Mouse (Mus musculus) intestine, embryonic 14.5 days (tissue): Measurements from ENCODE around the gene Ddah2. TPM values are rescaled to one million over a fixed set of nuclear protein-coding genes. Genes with fewer than 3 reads are reported as not detected.

Experiments used
- ATAC-seq: fragments of 200-750 bp; cut with Nextera tagmentation; replicated peaks from 2 replicates; pipeline ENCODE4 v1.8.0; 2017; ENCODE audit warnings: low read depth, moderate number of reproducible peaks, moderate TSS enrichment, moderate library complexity; ENCODE audit not compliant: low FRiP score, low TSS enrichment
- DNase-seq: peaks from one replicate; pipeline ENCODE4 v3.0.0-alpha.2; 2018; ENCODE audit warnings: low spot score
- H3K27ac ChIP-seq: fragments of 300-500 bp; sonication (generic); 2 replicates; pipeline ENCODE4 v1.5.1; 2014; ENCODE audit warnings: low read depth, mild to moderate bottlenecking, control low read depth
- H3K27me3 ChIP-seq: fragments of 300-500 bp; sonication (generic); replicated peaks from 2 replicates; pipeline ENCODE4 v1.6.1; 2014; ENCODE audit warnings: low read length, control low read depth; ENCODE audit not compliant: control insufficient read depth, insufficient read depth
- H3K36me3 ChIP-seq: fragments of 300-500 bp; sonication (generic); 2 replicates; pipeline ENCODE4 v1.6.1; 2014; ENCODE audit warnings: low read length, control low read depth; ENCODE audit not compliant: control insufficient read depth, insufficient read depth
- H3K4me1 ChIP-seq: fragments of 300-500 bp; sonication (generic); replicated peaks from 2 replicates; pipeline ENCODE4 v1.6.1; 2014; ENCODE audit warnings: low read length, control low read depth, mixed read lengths; ENCODE audit not compliant: control insufficient read depth, insufficient read depth
- H3K4me2 ChIP-seq: fragments of 300-500 bp; sonication (generic); 2 replicates; pipeline ENCODE4 v1.6.1; 2014; ENCODE audit warnings: low read length
- H3K4me3 ChIP-seq: fragments of 300-500 bp; sonication (generic); 2 replicates; pipeline ENCODE4 v1.5.1; 2014; ENCODE audit warnings: low read depth, low read length, control low read depth, mixed read lengths
- H3K9ac ChIP-seq: fragments of 300-500 bp; sonication (generic); 2 replicates; pipeline ENCODE4 v1.6.1; 2014; ENCODE audit warnings: mild to moderate bottlenecking, low read length
- H3K9me3 ChIP-seq: fragments of 300-500 bp; sonication (generic); 2 replicates; pipeline ENCODE4 v1.6.1; 2016; ENCODE audit warnings: low read length, control low read depth; ENCODE audit not compliant: control insufficient read depth
- WGBS: fragments of 180-500 bp; shearing (Covaris S2); extraction: QIAGEN DNeasy Blood & Tissue Kit; methylation state at CpG from one replicate; pipeline ENCODE4 v1.1.7; 2014; 5-methylcytosine and 5-hydroxymethylcytosine counted together
- polyA plus RNA-seq: library from polyadenylated mRNA; unstranded; fragments of >200 nt; fragmentation: Nextera tagmentation; extraction: Ambion mirVana; gene quantifications from 2 replicates; pipeline ENCODE4 v1.2.1, GENCODE M21; 2014

Ddah2 gene
- polyA plus RNA-seq, 1 experiment from 2014 or later: 278 TPM

DNA sequence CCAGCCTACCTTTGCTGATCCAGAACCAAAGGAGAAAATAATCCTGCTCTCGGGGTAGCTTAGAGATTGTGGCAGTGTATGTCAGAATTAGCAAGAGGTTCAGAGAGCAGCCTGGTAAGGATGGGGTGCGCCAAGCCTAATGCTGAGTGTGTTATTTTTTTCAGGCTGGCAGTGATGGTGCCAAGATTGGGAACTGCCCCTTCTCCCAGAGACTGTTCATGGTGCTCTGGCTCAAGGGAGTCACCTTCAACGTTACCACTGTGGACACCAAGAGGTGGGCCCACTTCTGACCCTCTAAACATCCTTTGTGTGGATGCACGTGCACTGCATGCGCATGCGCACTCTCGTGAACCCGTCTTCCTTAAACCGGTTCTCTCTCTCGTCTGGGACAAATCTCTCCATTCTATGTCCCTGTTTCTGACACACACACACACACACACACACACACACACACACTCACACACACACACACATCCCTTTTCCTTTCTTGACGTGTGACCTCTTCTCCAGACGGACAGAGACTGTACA is 6.5 kb upstream of the Ddah2 start:
- no peak for DNase-seq
- Histone ChIP-seq H3K4me1 (peaks cover 35% of the 10 kb centered on the region), H3K27me3 (no peaks in the 10 kb centered on the region), H3K9me3 (no peaks in the 10 kb centered on the region), H3K4me2 (peak overlapping the region; percentile 98), H3K27ac (peak overlapping the region; percentile 96), H3K4me3 (peak overlapping the region; percentile 71), H3K36me3 (peaks cover 50% of the 10 kb centered on the region), H3K9ac (peak overlapping the region; percentile 60)
- 75% methylated on average over 12 of the region's 12 CpGs for WGBS
- ATAC-seq: no peak

DNA sequence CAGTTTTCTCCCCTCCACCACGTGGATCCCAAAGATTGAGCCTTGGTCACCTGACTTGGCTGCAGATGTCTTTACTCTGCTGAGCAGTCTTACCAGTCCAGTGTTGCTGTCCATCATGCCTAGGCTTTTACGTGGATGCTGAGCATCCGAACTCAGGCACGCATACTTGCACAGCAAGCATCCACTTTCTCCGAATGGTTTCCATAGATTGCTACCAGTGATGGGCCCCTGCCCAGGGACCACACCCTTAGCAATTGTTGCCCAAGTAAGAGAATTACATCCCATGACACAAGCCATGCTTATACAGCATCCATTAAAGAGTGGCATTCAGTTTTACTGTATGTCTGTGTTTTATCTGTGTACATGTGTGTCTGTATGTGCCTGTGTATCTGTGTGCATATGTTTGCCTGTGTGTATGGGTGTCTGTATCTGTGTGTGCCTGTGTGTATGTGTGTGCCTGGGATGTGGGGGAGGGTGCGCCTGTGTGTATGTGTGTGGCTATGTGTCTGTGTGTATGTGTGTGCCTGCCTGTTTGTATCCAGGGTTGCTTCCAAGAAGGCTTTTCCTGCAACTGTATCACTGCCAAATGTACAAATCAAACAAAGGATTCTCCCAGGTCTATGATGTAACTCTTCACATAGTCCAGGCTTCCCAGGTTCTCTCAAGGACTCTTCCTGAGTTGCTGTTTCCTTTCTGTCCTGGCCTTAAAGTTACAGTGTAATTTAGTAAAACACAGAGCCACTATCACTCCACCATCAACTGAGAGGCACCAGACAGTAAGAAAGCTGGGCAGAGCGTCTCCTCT is 2.9 kb upstream of the Ddah2 start:
- Histone ChIP-seq H3K4me2 (no peak overlapping the region), H3K4me1 (peaks cover 21% of the 10 kb centered on the region), H3K9ac (no peak overlapping the region), H3K27me3 (no peaks in the 10 kb centered on the region), H3K27ac (no peak overlapping the region), H3K36me3 (peaks cover 67% of the 10 kb centered on the region), H3K4me3 (no peak overlapping the region), H3K9me3 (no peaks in the 10 kb centered on the region)
- 92% methylated on average over 7 of the region's 7 CpGs for WGBS
- DNase-seq: no peak
- ATAC-seq: no peak

DNA sequence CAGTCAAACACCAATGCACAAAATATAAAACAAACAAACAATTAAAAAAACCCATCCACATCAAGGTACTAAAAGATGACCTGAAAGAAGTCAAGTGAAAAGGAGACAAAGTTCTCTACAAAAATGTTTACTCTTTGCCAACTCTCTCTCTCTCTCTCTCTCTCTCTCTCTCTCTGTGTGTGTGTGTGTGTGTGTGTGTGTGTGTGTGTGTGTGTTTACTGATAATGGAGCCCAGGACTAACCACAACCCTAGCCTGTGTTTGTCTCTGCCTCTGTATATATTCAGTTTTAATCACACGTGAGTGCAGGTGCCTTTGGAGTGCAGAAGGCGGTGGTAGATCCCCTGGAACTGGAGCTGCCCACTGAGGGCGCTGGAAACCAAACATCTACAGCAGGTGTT is 1.7 kb upstream of the Ddah2 start:
- WGBS: 73% methylated on average over 3 of the region's 3 CpGs
- H3K36me3 ChIP-seq: peaks cover 77% of the 10 kb centered on the region

DNA sequence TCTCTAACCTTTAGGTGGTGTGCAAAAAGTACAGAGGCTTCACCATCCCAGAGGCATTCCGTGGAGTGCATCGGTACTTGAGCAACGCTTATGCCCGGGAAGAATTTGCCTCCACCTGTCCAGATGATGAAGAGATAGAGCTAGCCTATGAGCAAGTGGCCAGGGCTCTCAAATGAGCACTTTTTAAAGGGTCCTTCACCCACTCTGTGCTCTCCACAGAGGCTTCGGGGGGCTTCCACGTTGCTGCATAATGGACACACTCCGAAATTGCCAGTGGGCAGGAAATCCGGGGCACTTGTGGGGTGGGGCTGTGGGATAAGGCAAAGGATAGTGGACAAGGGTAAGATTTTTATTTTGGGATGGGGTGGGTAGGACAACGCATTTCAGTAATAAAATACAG is 519 bp upstream of the Ddah2 start:
- Histone ChIP-seq H3K4me1 (peaks cover 12% of the 10 kb centered on the region), H3K9me3 (no peaks in the 10 kb centered on the region), H3K36me3 (peaks cover 68% of the 10 kb centered on the region), H3K27ac (peak overlapping the region; percentile 94; the same call in 1 of the 2 replicates), H3K4me3 (peak overlapping the region; percentile 89; the same call in 1 of the 2 replicates), H3K9ac (0 out of 2 replicates have a peak overlapping the region, but pooled peaks have one; percentile 5), H3K4me2 (peak overlapping the region; percentile 99; the same call in 1 of the 2 replicates), H3K27me3 (no peaks in the 10 kb centered on the region)
- ATAC-seq (peak; percentile 5; the same call in 1 of the 2 replicates), DNase-seq (no peak)
- WGBS: 58% methylated on average over 9 of the region's 9 CpGs

More for the DNA sequence above, 1.7 kb upstream of the Ddah2 start:
- Histone ChIP-seq H3K4me2 (no peak overlapping the region), H3K4me1 (peaks cover 20% of the 10 kb centered on the region), H3K4me3 (no peak overlapping the region), H3K27ac (no peak overlapping the region), H3K27me3 (no peaks in the 10 kb centered on the region), H3K9me3 (no peaks in the 10 kb centered on the region), H3K9ac (no peak overlapping the region)
- ATAC-seq: no peak
- no peak for DNase-seq

DNA sequence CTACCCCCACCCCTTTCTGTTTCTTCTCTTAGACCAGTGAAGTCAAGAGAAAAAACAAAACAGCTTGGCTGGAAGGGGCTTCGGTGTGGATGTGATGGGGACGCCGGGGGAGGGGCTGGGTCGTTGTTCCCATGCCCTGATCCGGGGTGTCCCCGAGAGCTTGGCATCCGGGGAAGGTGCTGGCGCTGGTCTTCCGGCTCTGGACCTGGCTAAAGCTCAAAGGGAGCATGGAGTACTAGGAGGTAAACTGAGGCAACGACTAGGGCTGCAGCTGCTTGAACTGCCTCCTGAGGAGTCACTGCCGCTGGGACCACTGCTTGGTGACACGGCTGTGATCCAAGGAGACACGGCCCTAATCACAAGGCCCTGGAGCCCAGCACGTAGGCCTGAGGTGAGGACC is 1.2 kb downstream of the Ddah2 start:
- Histone ChIP-seq H3K36me3 (peaks cover 52% of the 10 kb centered on the region), H3K9ac (peak overlapping the region; percentile 81), H3K27ac (no peak overlapping the region), H3K9me3 (no peaks in the 10 kb centered on the region), H3K4me2 (peak overlapping the region; percentile 99), H3K4me1 (peaks cover 21% of the 10 kb centered on the region), H3K4me3 (peak overlapping the region; percentile 89), H3K27me3 (no peaks in the 10 kb centered on the region)
- ATAC-seq (no peak), DNase-seq (no peak)
- 26% methylated on average over 14 of the region's 14 CpGs for WGBS

DNA sequence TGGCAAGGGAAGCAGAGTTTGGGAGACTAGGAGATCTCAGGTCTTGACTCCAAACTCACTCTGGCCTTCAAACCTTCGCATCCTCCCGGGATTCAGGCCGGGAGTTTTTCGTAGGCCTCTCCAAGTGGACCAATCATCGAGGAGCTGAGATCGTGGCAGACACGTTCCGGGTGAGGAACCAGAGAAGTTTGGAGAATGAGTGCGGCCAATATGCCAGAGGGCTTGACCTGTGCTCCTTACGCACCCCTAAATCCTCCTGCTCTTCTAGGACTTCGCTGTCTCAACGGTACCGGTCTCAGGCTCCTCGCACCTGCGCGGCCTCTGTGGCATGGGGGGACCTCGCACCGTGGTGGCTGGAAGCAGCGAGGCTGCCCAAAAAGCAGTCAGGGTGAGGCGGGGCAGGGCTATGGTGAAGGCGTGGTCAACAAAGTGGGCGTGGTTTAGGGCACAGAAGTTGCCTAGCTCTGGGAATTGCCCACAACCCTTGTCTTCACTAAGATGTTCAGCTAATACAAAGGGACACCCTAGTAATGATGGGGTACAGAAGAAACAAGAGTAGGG is 2.0 kb downstream of the Ddah2 start:
- Histone ChIP-seq H3K9ac (peak overlapping the region; percentile 81), H3K4me2 (peak overlapping the region; percentile 99), H3K27me3 (no peaks in the 10 kb centered on the region), H3K4me1 (peaks cover 28% of the 10 kb centered on the region), H3K9me3 (no peaks in the 10 kb centered on the region), H3K27ac (no peak overlapping the region), H3K4me3 (peak overlapping the region; percentile 89), H3K36me3 (peaks cover 44% of the 10 kb centered on the region)
- DNase-seq: no peak
- ATAC-seq: no peak
- 58% methylated on average over 22 of the region's 22 CpGs for WGBS

DNA sequence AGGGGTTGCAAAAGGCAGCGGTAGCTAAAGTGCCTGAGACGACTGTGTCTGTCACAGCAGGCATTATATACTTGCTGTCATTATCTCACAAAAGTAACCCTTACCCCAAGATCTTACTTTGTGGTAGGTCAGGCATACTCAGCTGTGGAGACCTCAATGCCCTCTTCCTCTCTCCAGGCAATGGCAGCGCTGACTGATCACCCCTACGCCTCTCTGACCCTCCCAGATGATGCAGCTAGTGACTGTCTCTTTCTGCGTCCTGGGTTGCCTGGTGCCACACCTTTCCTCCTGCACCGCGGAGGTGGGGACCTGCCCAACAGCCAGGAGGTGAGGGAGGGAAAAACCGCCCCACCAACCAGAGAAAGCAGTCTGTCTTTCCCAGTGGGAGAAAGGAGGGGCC is 2.5 kb downstream of the Ddah2 start:
- Histone ChIP-seq H3K27ac (no peak overlapping the region), H3K4me2 (no peak overlapping the region), H3K27me3 (peaks cover 4% of the 10 kb centered on the region; the same call in 1 of the 2 replicates), H3K36me3 (peaks cover 39% of the 10 kb centered on the region), H3K9ac (no peak overlapping the region), H3K9me3 (no peaks in the 10 kb centered on the region), H3K4me3 (no peak overlapping the region), H3K4me1 (peaks cover 28% of the 10 kb centered on the region)
- ATAC-seq (no peak), DNase-seq (no peak)
- 84% methylated on average over 8 of the region's 8 CpGs for WGBS

DNA sequence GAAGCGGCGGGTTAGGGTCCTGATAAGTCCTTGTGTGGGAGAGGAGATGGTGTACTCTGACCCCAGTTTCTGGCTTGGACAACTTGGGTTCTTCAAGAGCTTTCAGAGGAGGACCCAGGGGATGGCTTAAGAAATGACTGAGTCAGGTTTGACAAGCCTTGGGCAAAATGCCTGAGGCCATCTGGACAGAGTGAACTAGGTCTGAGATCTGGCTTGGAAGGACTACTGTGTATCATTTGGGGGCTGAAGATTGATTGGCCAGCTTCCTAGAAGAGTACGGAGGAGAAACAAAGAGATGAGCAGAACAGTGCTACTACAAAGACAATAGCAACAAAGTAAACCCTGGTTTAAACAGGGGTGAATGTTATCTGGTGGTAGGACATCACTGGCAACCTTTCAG is 4.6 kb downstream of the Ddah2 start:
- no peak overlapping the region for H3K4me2 ChIP-seq
- H3K9me3 ChIP-seq: no peaks in the 10 kb centered on the region
- no peak overlapping the region for H3K9ac ChIP-seq
- no peak overlapping the region for H3K4me3 ChIP-seq
- WGBS: 85% methylated on average over 3 of the region's 3 CpGs
- peaks cover 28% of the 10 kb centered on the region for H3K4me1 ChIP-seq
- DNase-seq (no peak), ATAC-seq (no peak)
- H3K27ac ChIP-seq: no peak overlapping the region
- peaks cover 21% of the 10 kb centered on the region for H3K36me3 ChIP-seq
- H3K27me3 ChIP-seq: peaks cover 9% of the 10 kb centered on the region; the same call in 1 of the 2 replicates
